Mouse (Mus musculus) small intestine, adult 2 months (tissue): ENCODE measurements around the gene Csf2rb. TPM values are rescaled to one million over a fixed set of nuclear protein-coding genes. Genes with fewer than 3 reads are reported as not detected.
"Not testable (repeated sequence)": the region's sequence is repeated elsewhere in the genome, so short reads cannot be mapped to it uniquely, and the experiment has no call there.

Experiments
- H3K27ac ChIP-seq: fragments of 200-500 bp; 2 replicates; pipeline ENCODE4 v1.5.1; 2012; ENCODE audit warnings: low read depth, low read length, control low read depth, inconsistent platforms; ENCODE audit not compliant: insufficient read depth
- H3K27me3 ChIP-seq: fragments of 200-500 bp; 2 replicates; pipeline ENCODE4 v1.6.1; 2012; ENCODE audit warnings: mild to moderate bottlenecking, moderate library complexity, low read length, inconsistent platforms; ENCODE audit not compliant: control insufficient read depth, insufficient read depth
- H3K36me3 ChIP-seq: fragments of 200-500 bp; 2 replicates; pipeline ENCODE4 v1.6.1; 2012; ENCODE audit warnings: mild to moderate bottlenecking, low read length, control low read depth, inconsistent platforms; ENCODE audit not compliant: control insufficient read depth, insufficient read depth
- H3K4me1 ChIP-seq: fragments of 200-500 bp; 2 replicates; pipeline ENCODE4 v1.6.1; 2012; ENCODE audit warnings: low read length, inconsistent platforms, mixed read lengths; ENCODE audit not compliant: control insufficient read depth, insufficient read depth, insufficient read length
- H3K4me3 ChIP-seq: fragments of 200-500 bp; 2 replicates; pipeline ENCODE4 v1.5.1; 2012; ENCODE audit warnings: low read depth, mild to moderate bottlenecking, control low read depth, inconsistent platforms, low read length, moderate library complexity
- CTCF ChIP-seq: fragments of 200-500 bp; IDR thresholded peaks from 2 replicates; pipeline ENCODE4 v1.5.1; 2012; ENCODE audit warnings: low read depth, mild to moderate bottlenecking, control low read depth, inconsistent platforms, low read length, moderate library complexity, mixed read lengths; ENCODE audit not compliant: insufficient replicate concordance, insufficient read length; ENCODE audit errors: extremely low read depth
- POLR2A ChIP-seq: fragments of 200-500 bp; IDR thresholded peaks from 2 replicates; pipeline ENCODE4 v1.6.1; 2012; ENCODE audit warnings: low read depth, mild to moderate bottlenecking, control low read depth, inconsistent platforms, low read length, moderate library complexity
- whole genome bisulfite sequencing: fragments of 180-500 bp; shearing (Covaris S2); methylation state at CpG from one replicate; pipeline ENCODE4 v1.1.7; 2018; 5-methylcytosine and 5-hydroxymethylcytosine counted together
- polyA plus RNA-seq: library from polyadenylated mRNA; depleted of rRNA; stranded (reverse); fragments of >200 nt; gene quantifications from 2 replicates; pipeline ENCODE4 v1.2.3, GENCODE M21; 2012

Csf2rb gene
- polyA plus RNA-seq, 1 experiment = 8.9 TPM

GRCm38 (mm10) chr15:78320825-78321496 is 4.6 kb upstream of the Csf2rb start:
- Histone ChIP-seq H3K27me3 (no peaks in the 10 kb centered on the region), H3K4me1 (no peaks in the 10 kb centered on the region), H3K27ac (no peak overlapping the region), H3K36me3 (no peaks in the 10 kb centered on the region), H3K4me3 (no peak overlapping the region)
- TF ChIP-seq POLR2A (no peak), CTCF (peak; percentile 71)
- 11% methylated on average over 5 of the region's 5 CpGs for WGBS

- WGBS = 59% methylated on average over 1 of the region's 1 CpGs
- Histone ChIP-seq H3K36me3 (no peaks in the 10 kb centered on the region), H3K27ac (no peak overlapping the region), H3K4me3 (no peak overlapping the region), H3K27me3 (no peaks in the 10 kb centered on the region), H3K4me1 (no peaks in the 10 kb centered on the region)
- no peak for TF ChIP-seq CTCF
- TF ChIP-seq POLR2A = no peak
Observed at GRCm38 (mm10) chr15:78323366-78323765, 2.2 kb upstream of the Csf2rb start.

DNA sequence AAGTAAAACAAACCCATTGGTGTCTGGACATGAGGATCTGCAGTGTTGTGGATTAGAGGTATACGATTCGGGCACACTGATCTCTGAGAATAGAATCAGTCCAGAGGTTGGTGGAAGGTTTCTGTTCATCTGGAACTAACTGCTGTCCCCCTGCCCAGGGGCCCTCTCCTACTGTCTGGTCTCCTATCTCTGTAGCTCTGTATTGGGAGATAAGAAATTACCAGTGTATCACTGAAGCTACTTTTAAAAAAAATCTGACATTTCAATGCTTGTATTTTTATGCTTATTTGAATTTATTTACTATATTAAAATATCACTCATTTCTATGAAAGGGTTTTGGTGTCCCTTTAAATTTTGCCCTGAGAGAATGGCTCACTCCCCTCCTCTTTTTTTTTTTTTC is 1.3 kb upstream of the Csf2rb start:
- Histone ChIP-seq H3K27ac (no peak overlapping the region), H3K4me3 (no peak overlapping the region), H3K36me3 (no peaks in the 10 kb centered on the region), H3K27me3 (no peaks in the 10 kb centered on the region), H3K4me1 (no peaks in the 10 kb centered on the region)
- 83% methylated on average over 2 of the region's 2 CpGs for WGBS
- TF ChIP-seq CTCF = no peak
- no peak for TF ChIP-seq POLR2A

DNA sequence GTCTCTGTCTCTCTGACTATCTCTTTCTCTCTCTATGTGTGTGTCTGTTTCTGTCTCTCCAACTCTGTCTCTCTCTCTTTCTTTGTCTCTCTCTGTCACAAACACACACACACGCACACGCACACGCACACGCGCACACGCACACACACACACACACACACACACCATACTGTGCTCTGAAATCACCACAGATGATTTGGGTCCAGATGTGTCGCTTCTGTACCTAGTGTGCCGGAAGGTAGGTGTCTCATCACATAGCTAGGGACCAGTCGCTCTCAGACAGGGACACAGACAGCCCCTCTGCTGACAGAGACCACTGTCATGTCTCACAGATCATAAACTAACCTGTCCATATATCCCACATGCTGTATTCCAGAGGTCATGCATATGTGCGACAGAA is 1.2 kb downstream of the Csf2rb start:
- H3K27me3 ChIP-seq = no peaks in the 10 kb centered on the region
- no peak for TF ChIP-seq POLR2A
- no peaks in the 10 kb centered on the region for H3K36me3 ChIP-seq
- no peak overlapping the region for H3K27ac ChIP-seq
- no peaks in the 10 kb centered on the region for H3K4me1 ChIP-seq
- WGBS = 85% methylated on average over 10 of the region's 10 CpGs
- peak overlapping the region; percentile 22 for H3K4me3 ChIP-seq

- not testable (repeated sequence) for H3K4me3 ChIP-seq, H3K36me3 ChIP-seq, H3K27me3 ChIP-seq, H3K4me1 ChIP-seq, H3K27ac ChIP-seq
- WGBS = 73% methylated on average over 6 of the region's 6 CpGs
Observed at GRCm38 (mm10) chr15:78327753-78328341, 2.3 kb downstream of the Csf2rb start.

- H3K36me3 ChIP-seq = no peaks in the 10 kb centered on the region
- peaks cover 3% of the 10 kb centered on the region; the same call in 1 of the 2 replicates for H3K27me3 ChIP-seq
- H3K4me1 ChIP-seq = no peaks in the 10 kb centered on the region
- no peak overlapping the region for H3K4me3 ChIP-seq
- WGBS = 81% methylated on average over 3 of the region's 3 CpGs
- H3K27ac ChIP-seq = no peak overlapping the region
- TF ChIP-seq CTCF = no peak
- TF ChIP-seq POLR2A = no peak
Observed at GRCm38 (mm10) chr15:78328520-78329097, 3.1 kb downstream of the Csf2rb start.

DNA sequence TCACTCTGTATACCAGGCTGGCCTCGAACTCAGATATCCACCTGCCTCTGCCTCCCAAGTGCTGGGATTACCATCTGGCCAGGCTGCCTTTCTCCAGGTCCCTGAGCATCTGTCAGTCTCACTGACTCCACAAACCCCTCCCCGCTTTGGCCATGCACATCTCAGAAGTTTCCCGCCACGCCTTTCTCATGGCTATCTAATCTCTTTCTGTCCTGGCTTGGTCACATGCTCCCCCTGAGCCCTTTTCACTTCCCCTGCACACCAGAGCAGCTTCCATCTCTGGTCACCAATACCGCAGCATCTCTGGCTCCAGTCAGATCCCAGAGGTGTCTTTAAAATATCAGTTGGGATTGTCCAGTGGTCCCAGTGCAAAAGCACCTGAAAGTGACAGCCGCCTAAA is 4.4 kb downstream of the Csf2rb start:
- not testable (repeated sequence) for H3K36me3 ChIP-seq, H3K27me3 ChIP-seq, H3K4me1 ChIP-seq, H3K27ac ChIP-seq, H3K4me3 ChIP-seq
- 46% methylated on average over 6 of the region's 6 CpGs for WGBS

GRCm38 (mm10) chr15:78330706-78331105 is 5.2 kb downstream of the Csf2rb start:
- no peak overlapping the region for H3K4me3 ChIP-seq
- H3K4me1 ChIP-seq = no peaks in the 10 kb centered on the region
- H3K36me3 ChIP-seq = no peaks in the 10 kb centered on the region
- no peak overlapping the region for H3K27ac ChIP-seq
- 80% methylated on average over 4 of the region's 4 CpGs for WGBS
- peaks cover 3% of the 10 kb centered on the region; the same call in 1 of the 2 replicates for H3K27me3 ChIP-seq
- TF ChIP-seq CTCF (no peak), POLR2A (no peak)
